In genomic region chr15:83493856-83494571, GRCm38 (mm10) we compare ENCODE assay signal across 25 mouse cellular contexts. TPM values are rescaled to one million over a fixed set of nuclear protein-coding genes. Genes with fewer than 3 reads are reported as not detected.
DNase-seq lines count a peak whose midpoint lies in the region; ATAC-seq and TF ChIP-seq lines count a peak whose summit lies in the region.
"Had no signal": no experiment of that assay in that cellular context is flagged by ENCODE, and none has a peak within 500 bp of the region (broad histone marks: within the 10 kb centered on the region; RNA-seq: fewer than 3 reads in every experiment).

No protein-coding gene starts in this region.

- no peaks in the 10 kb centered on the region for H3K27me3 ChIP-seq in liver, postnatal 0 days (ENCODE audit: insufficient read depth, low read length)
- no peaks in the 10 kb centered on the region for H3K27me3 ChIP-seq in liver, embryonic 11.5 days (replicated peaks; ENCODE audit: control insufficient read depth, insufficient read depth, low read length)
- no peaks in the 10 kb centered on the region for H3K27me3 ChIP-seq in stomach, postnatal 0 days (ENCODE audit: control insufficient read depth, insufficient read depth, low read length)
- H3K27me3 ChIP-seq: CH12.LX; forebrain, embryonic 13.5 days; hindbrain, embryonic 12.5 days; hindbrain, embryonic 15.5 days had no signal

- H3K4me3 ChIP-seq in liver, postnatal 0 days (ENCODE audit: low read depth, low read length) = no peak overlapping the region
- no peak overlapping the region for H3K4me3 ChIP-seq in liver, embryonic 11.5 days (ENCODE audit: low read depth, low read length)
- H3K4me3 ChIP-seq in stomach, postnatal 0 days (ENCODE audit: low read depth, low read length) = no peak overlapping the region
- H3K4me3 ChIP-seq: forebrain, embryonic 10.5 days; forebrain, embryonic 13.5 days; hindbrain, embryonic 12.5 days; hindbrain, embryonic 15.5 days had no signal

- H3K27ac ChIP-seq in liver, postnatal 0 days (ENCODE audit: low read depth) = no peak overlapping the region
- H3K27ac ChIP-seq in liver, embryonic 11.5 days (ENCODE audit: low read depth, low read length) = no peak overlapping the region
- H3K27ac ChIP-seq in stomach, postnatal 0 days (replicated peaks) = no peak overlapping the region
- H3K27ac ChIP-seq: forebrain, embryonic 10.5 days; forebrain, embryonic 13.5 days; hindbrain, embryonic 12.5 days; hindbrain, embryonic 15.5 days had no signal

- no peaks in the 10 kb centered on the region for H3K36me3 ChIP-seq in liver, postnatal 0 days (replicated peaks; ENCODE audit: insufficient read depth, low read length)
- H3K36me3 ChIP-seq in liver, embryonic 11.5 days (ENCODE audit: control insufficient read depth, insufficient read depth, low read length) = no peaks in the 10 kb centered on the region; the same call in 1 of the 2 replicates
- H3K36me3 ChIP-seq in stomach, postnatal 0 days (ENCODE audit: control insufficient read depth, insufficient read depth, low read length) = no peaks in the 10 kb centered on the region; the same call in 1 of the 2 replicates

- no peak overlapping the region for H3K4me2 ChIP-seq in liver, postnatal 0 days (ENCODE audit: low read depth, low read length)
- no peak overlapping the region for H3K4me2 ChIP-seq in liver, embryonic 11.5 days
- H3K4me2 ChIP-seq in stomach, postnatal 0 days (replicated peaks; ENCODE audit: low read depth) = no peak overlapping the region
- H3K4me2 ChIP-seq: forebrain, embryonic 13.5 days; heart, embryonic 11.5 days; hindbrain, embryonic 12.5 days; hindbrain, embryonic 15.5 days had no signal

- no peak overlapping the region for H3K9ac ChIP-seq in liver, postnatal 0 days (replicated peaks)
- H3K9ac ChIP-seq in liver, embryonic 11.5 days (ENCODE audit: low read depth, low read length) = no peak overlapping the region
- no peak overlapping the region for H3K9ac ChIP-seq in stomach, postnatal 0 days (ENCODE audit: low read length)
- H3K9ac ChIP-seq: forebrain, embryonic 13.5 days; hindbrain, embryonic 12.5 days; hindbrain, embryonic 15.5 days had no signal

- no peak for ATAC-seq in liver, postnatal 0 days
- no peak for ATAC-seq in liver, embryonic 11.5 days (replicated peaks; ENCODE audit: low FRiP score)
- peak; percentile 70 for ATAC-seq in megakaryocyte progenitor cell, adult 5-6 weeks (replicated peaks; ENCODE audit: poor library complexity)
- peak; percentile 33; the same call in 1 of the 2 replicates for ATAC-seq in stomach, postnatal 0 days (ENCODE audit: low FRiP score, low TSS enrichment)
- ATAC-seq: forebrain, embryonic 13.5 days; forebrain, embryonic 16.5 days had no signal

- peak; percentile 30 for DNase-seq in adrenal gland, adult 2 months
- DNase-seq in adrenal gland, adult 18-20 months (ENCODE audit: low spot score in 2 of 2) = no peak
- DNase-seq in liver, postnatal 0 days = no peak
- no peak for DNase-seq in liver, embryonic 11.5 days (ENCODE audit: low spot score)
- no peak for DNase-seq in stomach, postnatal 0 days (ENCODE audit: low spot score)
- no peak for DNase-seq in right cerebral cortex, postnatal 25 days
- no peak for DNase-seq in kidney, postnatal 4 days
- DNase-seq: B cell, adult 2 months; cerebellum, adult 11 months; cerebellum, adult 2 months; cerebellum, postnatal 10 days; cerebellum, postnatal 36 days; gastrocnemius, postnatal 10 days; gastrocnemius, postnatal 36 days; heart, adult 11 months had no signal

- 0 out of 2 replicates have a peak, but pooled peaks have one; percentile 12 for TF ChIP-seq EP300 in liver, postnatal 0 days (IDR thresholded peaks at IDR 0.05; ENCODE audit: low read depth)
- no peak for TF ChIP-seq EP300 in stomach, postnatal 0 days (optimal IDR thresholded peaks at IDR 0.05)

- H3K4me1 ChIP-seq in liver, postnatal 0 days (ENCODE audit: insufficient read depth) = 0 out of 2 replicates have a peak, but pooled peaks cover 5% of the 10 kb centered on the region
- H3K4me1 ChIP-seq in liver, embryonic 11.5 days (replicated peaks; ENCODE audit: control insufficient read depth, insufficient read depth, low read length) = peaks cover 10% of the 10 kb centered on the region; the same call in 1 of the 2 replicates
- no peaks in the 10 kb centered on the region for H3K4me1 ChIP-seq in stomach, postnatal 0 days (replicated peaks; ENCODE audit: control insufficient read depth, insufficient read depth)
- H3K4me1 ChIP-seq: forebrain, embryonic 10.5 days; forebrain, embryonic 13.5 days; hindbrain, embryonic 12.5 days; hindbrain, embryonic 15.5 days had no signal

- 67% methylated on average over 7 of the region's 7 CpGs for WGBS in liver, postnatal 0 days (ENCODE audit: insufficient replicate concordance)
- 80% methylated on average over 7 of the region's 7 CpGs for WGBS in liver, embryonic 11.5 days
- WGBS in stomach, postnatal 0 days = 65% methylated on average over 7 of the region's 7 CpGs

- TF ChIP-seq CTCF in liver, postnatal 0 days (IDR thresholded peaks at IDR 0.05; ENCODE audit: low read depth) = no peak
- no peak for TF ChIP-seq CTCF in stomach, postnatal 0 days (IDR thresholded peaks at IDR 0.05; ENCODE audit: low read depth)

- no peaks in the 10 kb centered on the region for H3K9me3 ChIP-seq in liver, postnatal 0 days (ENCODE audit: low read length)
- no peaks in the 10 kb centered on the region for H3K9me3 ChIP-seq in liver, embryonic 11.5 days (ENCODE audit: control insufficient read depth, low read length)
- H3K9me3 ChIP-seq in stomach, postnatal 0 days (ENCODE audit: control insufficient read depth, low read length) = no peaks in the 10 kb centered on the region
- H3K9me3 ChIP-seq: forebrain, embryonic 10.5 days; forebrain, embryonic 13.5 days; G1E; hindbrain, embryonic 12.5 days; hindbrain, embryonic 15.5 days had no signal

RNA-seq across cellular contexts. Expression of gene Ttll1, which starts 16.7 kb away (rescaled TPM):
- total RNA-seq in adrenal gland, adult 2 months (2021) = 10 to 100 TPM in 1 of 2 experiments, 1 to 10 TPM in 1; 7.4 to 13.6 TPM
- 4.5 and 4.7 TPM in 2 replicates for polyA plus RNA-seq in adrenal gland, adult 2 months (2012; rRNA removed)
- total RNA-seq in adrenal gland, adult 18-20 months (2021) = 1 to 10 TPM; 6.9 to 8.8 TPM
- 2.7 and 3.2 TPM in 2 replicates for polyA plus RNA-seq in liver, postnatal 0 days (2015; fragmentation: Nextera tagmentation; extraction: Ambion mirVana)
- polyA plus RNA-seq in liver, embryonic 11.5 days (2014; fragmentation: Nextera tagmentation; extraction: Ambion mirVana) = 12.6 and 14.5 TPM in 2 replicates
- total RNA-seq in megakaryocyte progenitor cell, adult 5-6 weeks (2015) = 6.2 and 7.6 TPM in 2 replicates
- total RNA-seq in megakaryocyte progenitor cell, adult 5-6 weeks (2017) = 2.0 and 4.9 TPM in 2 replicates
- 10.2 and 11.4 TPM in 2 replicates for polyA plus RNA-seq in stomach, postnatal 0 days (2015; fragmentation: Nextera tagmentation; extraction: Ambion mirVana)

RNA-seq across cellular contexts. Expression of gene Pacsin2, which starts 29.6 kb away (rescaled TPM):
- 100 to 1,000 TPM in 1 of 2 experiments, 10 to 100 TPM in 1; 76.7 to 111 TPM for total RNA-seq in adrenal gland, adult 2 months (2021)
- polyA plus RNA-seq in adrenal gland, adult 2 months (2012; rRNA removed) = 25.3 and 28.9 TPM in 2 replicates
- 10 to 100 TPM; 88.9 to 94.8 TPM for total RNA-seq in adrenal gland, adult 18-20 months (2021)
- polyA plus RNA-seq in liver, postnatal 0 days (2015; fragmentation: Nextera tagmentation; extraction: Ambion mirVana) = 20.6 and 24.3 TPM in 2 replicates
- 82.9 and 89.3 TPM in 2 replicates for polyA plus RNA-seq in liver, embryonic 11.5 days (2014; fragmentation: Nextera tagmentation; extraction: Ambion mirVana)
- total RNA-seq in megakaryocyte progenitor cell, adult 5-6 weeks (2015) = 40.0 and 47.4 TPM in 2 replicates
- 71.7 and 101 TPM in 2 replicates for total RNA-seq in megakaryocyte progenitor cell, adult 5-6 weeks (2017)
- polyA plus RNA-seq in stomach, postnatal 0 days (2015; fragmentation: Nextera tagmentation; extraction: Ambion mirVana) = 42.5 and 46.6 TPM in 2 replicates

RNA-seq across cellular contexts. Expression of gene Bik, which starts 32.6 kb away (rescaled TPM):
- total RNA-seq in adrenal gland, adult 2 months (2021) = 1 to 10 TPM; 3.2 to 7.3 TPM
- polyA plus RNA-seq in adrenal gland, adult 2 months (2012; rRNA removed) = 9.1 and 11.4 TPM in 2 replicates
- 1 to 10 TPM; 3.9 to 4.8 TPM for total RNA-seq in adrenal gland, adult 18-20 months (2021)
- polyA plus RNA-seq in liver, postnatal 0 days (2015; fragmentation: Nextera tagmentation; extraction: Ambion mirVana) = 6.2 and 6.4 TPM in 2 replicates
- 4.0 and 5.6 TPM in 2 replicates for polyA plus RNA-seq in liver, embryonic 11.5 days (2014; fragmentation: Nextera tagmentation; extraction: Ambion mirVana)
- 0.15 TPM in 1 of 2 replicates, not detected in the other for total RNA-seq in megakaryocyte progenitor cell, adult 5-6 weeks (2015)
- 0.25 TPM in 1 of 2 replicates, not detected in the other for total RNA-seq in megakaryocyte progenitor cell, adult 5-6 weeks (2017)
- 4.2 and 5.2 TPM in 2 replicates for polyA plus RNA-seq in stomach, postnatal 0 days (2015; fragmentation: Nextera tagmentation; extraction: Ambion mirVana)
- total RNA-seq: CH12.LX; G1E; hematopoietic stem cell, adult 5-6 weeks had no signal
- polyA plus RNA-seq: G1E had no signal

Comparison
In these comparisons a context has a peak if more than half of its experiments do, and no peak if none do; other contexts are left out.
1. ATAC-seq: peak in megakaryocyte progenitor cell, adult 5-6 weeks (single experiment) and stomach, postnatal 0 days (single experiment); none in liver, postnatal 0 days (single experiment) and liver, embryonic 11.5 days (single experiment).